Mouse (Mus musculus) spleen, postnatal 10 days (tissue): ENCODE data around the gene Tcea3.
A peak's percentile ranks its signal among the peaks of the same experiment; 100 is the strongest.

Source experiments
- DNase-seq, 2 experiments: peaks; one replicate each; pipeline ENCODE4 v3.0.0; 2021 to 2022; ENCODE audit warnings: low spot score in 2 of 2

Tcea3 gene

GRCm38 (mm10) chr4:136281097-136281496, 33.6 kb downstream of the Tcea3 start:
- no peak for DNase-seq

DNA sequence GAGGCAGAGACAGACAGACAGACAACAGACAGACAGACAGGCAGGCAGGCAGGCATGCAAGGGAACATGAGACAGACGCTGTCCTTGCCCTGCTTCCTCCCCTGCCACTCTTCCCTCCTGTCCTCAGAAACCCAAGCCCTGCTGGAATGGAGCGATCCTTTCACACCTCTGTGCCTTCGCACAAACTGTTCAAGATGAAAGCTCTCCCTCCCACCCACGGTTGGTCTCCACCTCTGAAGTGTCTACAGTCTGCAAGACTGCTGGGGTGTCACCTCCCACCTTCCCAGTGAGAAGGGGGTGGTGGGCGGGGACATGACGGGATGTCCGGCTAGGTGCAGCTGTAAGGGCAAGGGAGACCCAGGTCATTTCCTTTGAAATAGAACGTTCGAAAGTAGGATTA, 34.1 kb downstream of the Tcea3 start:
- DNase-seq: no peak

- DNase-seq: no peak
Observed at GRCm38 (mm10) chr4:136282621-136283480, 35.3 kb downstream of the Tcea3 start.

GRCm38 (mm10) chr4:136283783-136284182, 36.3 kb downstream of the Tcea3 start:
- no peak for DNase-seq

DNA sequence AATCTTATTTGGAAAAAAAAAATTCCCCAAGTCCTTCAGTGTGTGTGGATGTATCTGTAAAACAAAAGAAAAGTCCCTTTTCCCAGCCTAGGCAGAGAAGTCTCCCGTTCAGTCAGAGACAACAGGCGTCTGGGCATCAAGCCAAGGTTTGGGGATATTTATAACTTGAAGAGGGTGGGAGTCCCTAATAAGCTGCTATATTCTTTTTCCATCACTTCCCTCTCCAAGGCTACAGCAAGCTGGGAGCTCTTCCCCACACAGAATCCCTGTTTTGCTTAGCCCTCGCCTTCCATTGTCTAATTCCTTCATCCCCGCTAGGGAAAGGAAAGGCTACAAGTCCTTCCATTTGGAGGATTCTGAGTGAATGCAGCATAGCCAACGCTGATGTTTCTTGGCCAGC, 36.9 kb downstream of the Tcea3 start, which contains the start of gene Zfp46:
TSS of gene Zfp46 (plus strand) at position 229 of the 400 bp plus-strand sequence.
- DNase-seq: peak in 1 of 2 experiments; percentile 46

- DNase-seq: no peak
Observed at GRCm38 (mm10) chr4:136284891-136285290, 37.4 kb downstream of the Tcea3 start.

GRCm38 (mm10) chr4:136285348-136285810, 37.9 kb downstream of the Tcea3 start:
- DNase-seq: peak; percentile 85 to 93

DNA sequence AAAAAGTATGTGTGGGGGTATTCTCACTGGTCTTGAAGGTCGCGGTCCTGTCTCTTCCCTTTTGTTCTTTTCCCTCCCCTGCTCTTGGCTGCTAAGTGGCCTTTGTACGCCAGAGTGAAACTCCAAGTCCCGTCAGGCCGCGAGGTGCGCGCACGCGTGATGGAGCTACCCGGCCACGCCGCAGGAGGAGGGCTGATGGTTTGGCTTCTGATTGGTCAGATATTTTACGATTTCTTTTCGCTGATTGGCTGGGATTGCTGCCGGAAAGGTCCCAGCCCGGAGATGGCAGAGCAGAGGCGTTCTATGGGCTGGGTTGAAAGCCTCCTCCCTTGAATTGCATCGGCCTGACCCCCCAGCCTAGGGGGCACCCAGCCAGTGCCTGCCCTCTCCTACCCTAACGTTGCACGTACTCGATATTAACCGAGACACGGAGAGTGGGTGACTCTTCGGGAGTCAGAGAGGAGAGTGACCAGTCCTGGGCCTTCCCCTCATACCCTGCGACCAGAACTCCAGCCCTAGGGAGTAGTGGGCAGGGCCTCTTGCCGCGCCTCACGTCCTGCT, 38.4 kb downstream of the Tcea3 start:
- peak; percentile 87 to 96 for DNase-seq

- DNase-seq: no peak
Observed at GRCm38 (mm10) chr4:136289918-136290780, 42.6 kb downstream of the Tcea3 start.

DNA sequence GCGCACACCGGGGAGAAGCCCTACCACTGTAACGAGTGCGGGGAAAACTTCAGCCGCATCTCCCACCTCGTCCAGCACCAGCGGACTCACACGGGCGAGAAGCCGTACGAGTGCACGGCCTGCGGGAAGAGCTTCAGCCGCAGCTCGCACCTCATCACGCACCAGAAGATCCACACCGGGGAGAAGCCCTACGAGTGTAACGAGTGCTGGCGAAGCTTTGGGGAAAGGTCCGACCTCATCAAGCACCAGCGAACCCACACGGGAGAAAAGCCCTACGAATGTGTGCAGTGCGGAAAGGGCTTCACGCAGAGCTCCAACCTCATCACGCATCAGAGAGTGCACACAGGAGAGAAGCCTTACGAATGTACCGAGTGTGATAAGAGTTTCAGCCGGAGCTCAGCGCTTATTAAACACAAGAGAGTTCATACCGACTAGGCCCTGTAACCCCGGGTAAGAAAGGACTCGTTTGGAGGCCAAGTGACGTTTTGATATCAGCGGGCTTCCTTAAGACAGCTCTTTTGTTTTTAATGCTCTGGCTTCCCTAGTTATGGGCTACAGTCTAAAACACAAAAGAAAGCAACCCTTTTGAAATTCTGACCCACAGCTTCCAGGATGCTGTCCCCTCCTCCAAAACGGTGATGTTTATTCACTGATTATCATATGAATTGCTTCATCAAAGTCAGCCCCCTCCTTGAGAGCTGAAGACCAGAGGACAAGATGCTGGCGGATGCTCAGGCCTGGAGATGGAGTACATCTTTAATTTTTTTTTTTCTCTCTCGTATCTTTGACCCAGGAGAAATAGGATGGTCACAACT, 43.5 kb downstream of the Tcea3 start:
- DNase-seq: no peak

DNA sequence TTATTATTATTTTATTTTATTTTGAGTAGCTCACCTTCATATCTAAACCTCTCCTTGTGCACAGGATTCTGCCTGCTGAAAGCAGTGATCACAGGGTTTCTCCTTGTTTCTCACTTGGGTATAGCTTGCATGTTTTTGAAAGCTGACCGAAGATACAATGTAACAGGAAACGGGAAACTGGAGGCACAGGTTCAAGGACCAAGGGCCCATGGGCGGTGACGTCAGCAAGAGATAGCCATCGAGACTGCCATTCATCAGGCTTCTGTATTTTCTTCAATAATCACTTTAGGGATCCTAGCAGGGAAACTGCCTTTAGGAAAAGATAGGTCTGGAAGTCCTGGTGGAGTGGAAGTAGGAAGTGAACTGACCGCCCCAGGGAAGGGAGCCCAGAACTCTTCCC, 44.2 kb downstream of the Tcea3 start:
- no peak for DNase-seq

DNA sequence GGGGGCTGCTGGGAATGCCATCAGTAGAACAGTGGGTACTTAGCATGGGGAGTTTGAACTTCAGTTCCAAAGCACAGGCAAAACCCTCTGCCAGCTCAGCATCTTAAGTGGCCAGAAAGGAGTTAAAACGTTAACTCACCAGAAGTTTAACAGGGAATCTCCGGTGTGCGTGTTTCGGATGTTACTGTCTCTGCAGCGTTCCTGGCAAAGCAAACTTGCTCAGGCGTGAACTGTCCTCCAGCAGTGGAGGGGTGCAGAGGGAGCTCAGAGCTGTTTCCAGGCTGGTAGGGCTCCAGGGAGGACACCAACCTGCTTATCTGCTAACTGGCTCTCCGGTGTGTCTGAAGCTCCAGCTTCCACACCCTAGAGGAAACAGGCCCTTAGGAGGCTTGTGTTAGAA, 48.4 kb downstream of the Tcea3 start:
- DNase-seq: no peak

- DNase-seq: no peak
Observed at GRCm38 (mm10) chr4:136302462-136302861, 54.9 kb downstream of the Tcea3 start.

DNA sequence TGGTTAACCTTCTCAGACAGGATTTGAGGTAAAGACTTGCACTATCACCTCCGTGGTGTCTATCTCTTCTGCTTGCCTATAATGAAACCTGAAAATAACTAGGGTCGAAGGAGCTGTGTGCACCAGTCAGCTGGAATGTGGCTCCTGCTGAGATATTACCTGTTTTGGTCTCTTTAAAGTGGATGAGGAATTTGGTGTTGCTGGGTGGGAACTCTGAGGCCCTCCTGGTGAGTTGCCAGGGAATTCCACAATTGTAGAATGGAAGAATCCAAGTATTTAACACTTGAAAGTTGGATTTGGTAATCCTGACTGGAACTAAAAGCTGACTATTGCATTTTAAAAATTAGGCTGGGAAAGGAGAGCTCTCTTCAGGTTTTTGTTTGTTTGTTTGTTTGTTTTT, 56.7 kb downstream of the Tcea3 start:
- DNase-seq: no peak

- no peak for DNase-seq
Observed at GRCm38 (mm10) chr4:136308355-136308754, 60.8 kb downstream of the Tcea3 start.

GRCm38 (mm10) chr4:136309780-136310179, 62.3 kb downstream of the Tcea3 start:
- DNase-seq: peak; percentile 46 to 78

DNA sequence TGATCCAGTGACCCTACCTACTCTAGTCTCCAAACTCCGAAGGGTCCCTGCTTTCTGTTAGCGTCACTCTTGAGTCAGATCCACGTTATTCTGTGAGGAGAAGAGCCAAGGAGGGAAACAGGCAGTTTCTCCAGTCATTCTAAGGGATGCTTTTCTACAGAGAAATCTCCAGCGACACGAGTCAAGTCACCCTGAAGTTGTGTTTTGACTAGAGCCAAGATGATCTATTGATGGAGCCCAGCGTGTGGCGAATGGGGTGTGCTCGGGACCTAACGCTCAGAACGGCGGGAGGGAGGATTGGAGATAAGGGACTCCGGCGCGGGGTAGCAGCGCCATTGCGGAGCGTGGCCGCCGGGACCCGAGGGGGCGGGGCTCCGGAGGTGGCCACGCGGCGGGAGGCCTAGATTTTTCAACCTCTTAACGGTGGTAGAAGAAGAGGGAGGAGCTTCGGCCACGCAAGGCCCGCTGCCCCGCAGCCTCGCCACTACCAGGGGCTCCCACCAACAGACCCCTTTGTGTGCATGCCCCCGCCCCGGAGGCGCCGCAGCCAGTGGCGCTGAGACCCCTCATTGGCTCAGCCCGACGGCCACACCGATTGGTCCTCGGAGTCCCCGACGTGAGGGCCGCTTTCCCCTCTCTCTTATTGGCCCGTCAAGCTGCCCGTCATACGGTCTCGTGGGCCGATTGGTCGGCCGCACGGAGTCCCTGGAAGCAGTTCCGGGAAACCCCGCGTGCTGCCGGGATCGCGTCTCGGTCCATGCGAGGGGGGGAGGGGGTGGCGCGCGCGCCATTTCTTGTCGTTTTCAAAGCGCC, 62.9 kb downstream of the Tcea3 start, which contains the start of gene Hnrnpr:
TSS of gene Hnrnpr (plus strand) at position 714 of the 813 bp plus-strand sequence.
- peak; percentile 99 for DNase-seq

GRCm38 (mm10) chr4:136311042-136311999, 63.8 kb downstream of the Tcea3 start:
- peak; percentile 83 to 84 for DNase-seq

DNA sequence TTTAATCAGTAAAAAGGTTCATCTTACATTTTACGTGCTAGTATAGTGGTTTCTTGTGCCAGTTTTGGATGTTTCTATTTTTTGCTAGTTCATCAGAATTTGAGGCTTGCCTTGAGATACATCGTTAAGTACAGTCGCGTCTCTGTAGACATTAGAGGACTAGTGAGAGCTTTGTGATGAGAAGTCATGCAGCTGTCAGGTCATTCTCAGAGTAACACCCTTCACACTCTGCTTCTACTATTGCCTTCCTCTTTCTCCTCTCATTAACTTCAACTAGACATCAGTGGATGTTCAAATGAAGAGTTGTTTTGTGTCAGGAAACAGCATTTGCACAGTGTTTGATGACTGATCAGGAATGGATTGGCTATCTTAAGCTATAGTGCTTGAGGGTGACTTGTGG, 65.1 kb downstream of the Tcea3 start:
- no peak for DNase-seq
